Mouse (Mus musculus) midbrain, embryonic 12.5 days (tissue): ENCODE measurements at regions not wholly inside any gene's neighbourhood (a gene's known extent, or its start where the extent isn't known, plus 50 kb on each side); places are given as distances from the start of the nearest gene placed in this dataset.

Experiments used
- ATAC-seq: fragments of 200-750 bp; cut with Nextera tagmentation; 2 replicates; pipeline ENCODE4 v1.8.0; 2017; ENCODE audit warnings: low read depth, moderate TSS enrichment, moderate library complexity; ENCODE audit not compliant: low FRiP score
- H3K27ac ChIP-seq: fragments of 300-500 bp; sonication (generic); replicated peaks from 2 replicates; pipeline ENCODE4 v1.5.1; 2016; ENCODE audit warnings: mild to moderate bottlenecking
- H3K27me3 ChIP-seq: fragments of 300-500 bp; sonication (generic); 2 replicates; pipeline ENCODE4 v1.6.1; 2016; ENCODE audit warnings: mild to moderate bottlenecking
- H3K36me3 ChIP-seq: fragments of 300-500 bp; sonication (generic); 2 replicates; pipeline ENCODE4 v1.6.1; 2016
- H3K4me1 ChIP-seq: fragments of 300-500 bp; sonication (generic); 2 replicates; pipeline ENCODE4 v1.6.1; 2016
- H3K4me2 ChIP-seq: fragments of 300-500 bp; sonication (generic); replicated peaks from 2 replicates; pipeline ENCODE4 v1.6.1; 2016; ENCODE audit warnings: mild to moderate bottlenecking, moderate library complexity
- H3K4me3 ChIP-seq: fragments of 300-500 bp; sonication (generic); 2 replicates; pipeline ENCODE4 v1.5.1; 2016; ENCODE audit warnings: mild to moderate bottlenecking
- H3K9ac ChIP-seq: fragments of 300-500 bp; sonication (generic); replicated peaks from 2 replicates; pipeline ENCODE4 v1.6.1; 2016; ENCODE audit warnings: mild to moderate bottlenecking, moderate library complexity
- H3K9me3 ChIP-seq: fragments of 300-500 bp; sonication (generic); 2 replicates; pipeline ENCODE4 v1.6.1; 2016; ENCODE audit warnings: mild to moderate bottlenecking
- WGBS: fragments of 180-500 bp; shearing (Covaris S2); methylation state at CpG from one replicate; pipeline ENCODE4 v1.1.7; 2016; 5-methylcytosine and 5-hydroxymethylcytosine counted together

DNA sequence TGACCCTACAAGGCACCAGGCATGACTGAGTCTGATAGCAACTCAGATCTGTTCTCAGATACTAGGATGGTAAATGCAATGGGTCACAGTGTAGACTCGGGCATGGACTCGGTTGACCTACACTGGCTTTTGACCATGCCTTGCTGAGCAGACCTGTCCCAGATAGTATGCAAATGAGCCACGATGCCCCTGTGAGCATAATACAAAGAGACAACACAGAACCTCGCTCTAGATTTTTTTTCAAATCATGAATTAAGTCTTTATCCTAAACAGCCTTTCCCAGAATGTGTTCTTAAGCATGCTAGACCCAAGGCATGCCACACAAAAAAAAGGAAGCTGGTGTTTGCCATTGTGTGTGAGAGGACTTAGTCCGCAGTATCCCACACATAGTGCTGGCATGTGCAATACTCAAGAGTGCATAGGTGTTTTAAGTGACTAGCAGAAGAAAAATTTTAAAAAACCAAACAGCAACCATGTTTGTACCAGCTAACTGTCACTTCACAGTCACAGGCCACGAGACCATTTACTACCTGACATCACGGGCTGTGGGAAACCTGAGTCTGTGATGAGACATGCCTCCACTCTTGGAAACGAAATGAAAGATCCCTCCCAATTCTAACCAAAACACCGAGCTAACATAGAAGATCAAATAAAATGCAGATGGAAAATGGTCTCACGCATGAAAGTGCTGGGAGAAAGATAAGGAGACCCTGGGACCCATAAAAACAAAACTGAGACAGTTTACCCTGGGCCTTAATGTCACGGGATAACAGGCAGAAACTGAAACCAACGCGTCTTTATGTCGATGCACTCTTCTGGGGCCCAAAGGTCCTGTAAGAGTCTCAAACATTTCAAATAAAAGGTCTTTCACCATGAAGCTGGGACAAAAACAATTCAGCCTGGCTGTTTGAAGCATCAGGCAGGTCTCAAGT lies 95.2 kb downstream of the Fasl start:
- Histone ChIP-seq H3K27me3 (no peaks in the 10 kb centered on the region), H3K9me3 (no peaks in the 10 kb centered on the region), H3K4me1 (no peaks in the 10 kb centered on the region), H3K4me2 (no peak overlapping the region), H3K27ac (no peak overlapping the region), H3K9ac (no peak overlapping the region), H3K36me3 (no peaks in the 10 kb centered on the region), H3K4me3 (no peak overlapping the region)
- ATAC-seq: no peak
- 80% methylated on average over 14 of the region's 14 CpGs for WGBS

GRCm38 (mm10) chr1:161688946-161689345 lies 99.3 kb downstream of the Fasl start:
- no peak for ATAC-seq

GRCm38 (mm10) chr1:161687548-161687947 lies 100.7 kb downstream of the Fasl start:
- H3K4me3 ChIP-seq: no peak overlapping the region
- H3K27ac ChIP-seq: no peak overlapping the region
- H3K4me1 ChIP-seq: no peaks in the 10 kb centered on the region
- H3K9me3 ChIP-seq: no peaks in the 10 kb centered on the region
- no peaks in the 10 kb centered on the region for H3K36me3 ChIP-seq
- no peak overlapping the region for H3K9ac ChIP-seq
- peak; percentile 77 for ATAC-seq
- H3K27me3 ChIP-seq: no peaks in the 10 kb centered on the region
- WGBS: 21% methylated on average over 12 of the region's 12 CpGs
- 0 out of 2 replicates have a peak overlapping the region, but pooled peaks have one; percentile 10 for H3K4me2 ChIP-seq

More at GRCm38 (mm10) chr1:161688946-161689345, 99.3 kb downstream of the Fasl start:
- Histone ChIP-seq H3K4me3 (no peak overlapping the region), H3K27me3 (no peaks in the 10 kb centered on the region), H3K4me2 (no peak overlapping the region), H3K36me3 (no peaks in the 10 kb centered on the region), H3K9ac (no peak overlapping the region), H3K27ac (no peak overlapping the region), H3K9me3 (no peaks in the 10 kb centered on the region), H3K4me1 (no peaks in the 10 kb centered on the region)
- 27% methylated on average over 3 of the region's 3 CpGs for WGBS

DNA sequence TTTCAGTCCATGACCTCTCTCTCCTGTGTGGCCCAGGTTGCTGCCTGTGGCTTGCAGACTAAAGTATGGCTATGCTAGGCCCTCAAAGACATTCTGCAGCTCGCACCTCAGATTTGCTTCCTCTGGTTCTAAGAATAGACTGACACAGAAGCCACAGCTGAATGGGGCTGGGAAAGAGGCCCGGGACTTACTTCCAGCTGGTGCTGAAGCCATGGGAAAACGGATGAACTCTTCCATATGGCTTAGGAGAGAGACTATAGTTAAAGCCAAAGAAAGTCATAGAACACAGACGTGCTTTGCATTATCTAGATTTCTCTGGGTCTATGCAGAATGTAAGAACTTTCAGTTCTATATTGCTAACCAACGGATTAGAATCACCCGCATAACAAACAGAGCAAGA lies 107.7 kb downstream of the Fasl start:
- no peaks in the 10 kb centered on the region for H3K36me3 ChIP-seq
- 83% methylated on average over 6 of the region's 6 CpGs for WGBS
- ATAC-seq: no peak

DNA sequence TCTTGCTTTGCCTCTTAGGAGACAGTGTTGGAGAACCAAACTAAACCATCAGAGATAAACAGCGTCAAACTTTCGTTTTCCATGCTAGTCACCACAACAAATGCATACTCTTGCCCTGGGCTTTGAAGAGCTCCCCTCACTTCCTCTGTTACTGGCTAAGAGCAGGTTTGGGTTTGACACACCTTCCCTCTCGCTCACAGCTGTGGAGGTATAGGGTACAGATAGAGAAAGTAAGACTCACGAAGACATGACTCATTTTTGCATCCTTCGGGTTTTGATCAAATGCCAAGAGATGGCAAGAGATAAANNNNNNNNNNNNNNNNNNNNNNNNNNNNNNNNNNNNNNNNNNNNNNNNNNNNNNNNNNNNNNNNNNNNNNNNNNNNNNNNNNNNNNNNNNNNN lies 117.4 kb downstream of the Fasl start:
- Histone ChIP-seq H3K9ac (no peak overlapping the region), H3K36me3 (no peaks in the 10 kb centered on the region), H3K27me3 (no peaks in the 10 kb centered on the region), H3K4me3 (no peak overlapping the region), H3K27ac (no peak overlapping the region), H3K4me1 (no peaks in the 10 kb centered on the region), H3K9me3 (no peaks in the 10 kb centered on the region), H3K4me2 (no peak overlapping the region)
- 87% methylated on average over 5 of the region's 5 CpGs for WGBS
- no peak for ATAC-seq

More for the DNA sequence above, 107.7 kb downstream of the Fasl start:
- Histone ChIP-seq H3K9me3 (no peaks in the 10 kb centered on the region), H3K27me3 (no peaks in the 10 kb centered on the region), H3K27ac (no peak overlapping the region), H3K4me2 (no peak overlapping the region), H3K9ac (no peak overlapping the region), H3K4me1 (no peaks in the 10 kb centered on the region), H3K4me3 (no peak overlapping the region)

- no peaks in the 10 kb centered on the region for H3K4me1 ChIP-seq
- no peak overlapping the region for H3K27ac ChIP-seq
- H3K9ac ChIP-seq: no peak overlapping the region
- no peaks in the 10 kb centered on the region for H3K27me3 ChIP-seq
- H3K4me2 ChIP-seq: no peak overlapping the region
- H3K9me3 ChIP-seq: no peaks in the 10 kb centered on the region
- WGBS: 74% methylated on average over 3 of the region's 3 CpGs
- H3K36me3 ChIP-seq: no peaks in the 10 kb centered on the region
- H3K4me3 ChIP-seq: no peak overlapping the region
- no peak for ATAC-seq
These were observed 124.0 kb downstream of the Fasl start for GRCm38 (mm10) chr1:161664321-161664720.

GRCm38 (mm10) chr1:161663351-161663750 lies 124.9 kb downstream of the Fasl start:
- Histone ChIP-seq H3K9me3 (no peaks in the 10 kb centered on the region), H3K36me3 (no peaks in the 10 kb centered on the region), H3K4me3 (no peak overlapping the region), H3K4me2 (no peak overlapping the region), H3K4me1 (no peaks in the 10 kb centered on the region), H3K9ac (no peak overlapping the region), H3K27ac (no peak overlapping the region), H3K27me3 (no peaks in the 10 kb centered on the region)
- WGBS: 68% methylated on average over 1 of the region's 1 CpGs
- no peak for ATAC-seq

DNA sequence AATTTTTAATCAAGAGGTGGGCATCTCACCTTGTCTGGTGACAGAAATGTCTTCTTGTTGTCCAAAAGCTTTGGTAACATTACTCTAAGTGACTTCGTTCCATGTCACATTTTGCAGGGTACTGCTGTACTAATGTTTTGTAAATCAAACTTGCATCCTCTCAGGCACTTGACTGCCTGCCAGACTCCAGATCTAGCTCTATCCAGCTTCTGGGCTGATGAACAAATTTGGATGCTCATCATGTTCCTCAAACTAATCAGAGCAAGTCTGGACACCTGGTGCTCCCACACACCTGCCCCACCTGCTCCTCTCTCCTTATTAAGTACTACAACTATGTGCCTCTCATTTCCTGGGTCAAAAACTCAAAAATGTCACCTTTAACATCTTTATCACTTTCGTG lies 126.1 kb downstream of the Fasl start:
- H3K36me3 ChIP-seq: no peaks in the 10 kb centered on the region
- H3K27ac ChIP-seq: no peak overlapping the region
- no peaks in the 10 kb centered on the region for H3K27me3 ChIP-seq
- H3K4me1 ChIP-seq: no peaks in the 10 kb centered on the region
- H3K9ac ChIP-seq: no peak overlapping the region
- ATAC-seq: no peak
- WGBS: 87% methylated on average over 2 of the region's 2 CpGs
- no peak overlapping the region for H3K4me3 ChIP-seq
- H3K4me2 ChIP-seq: no peak overlapping the region
- no peaks in the 10 kb centered on the region for H3K9me3 ChIP-seq

DNA sequence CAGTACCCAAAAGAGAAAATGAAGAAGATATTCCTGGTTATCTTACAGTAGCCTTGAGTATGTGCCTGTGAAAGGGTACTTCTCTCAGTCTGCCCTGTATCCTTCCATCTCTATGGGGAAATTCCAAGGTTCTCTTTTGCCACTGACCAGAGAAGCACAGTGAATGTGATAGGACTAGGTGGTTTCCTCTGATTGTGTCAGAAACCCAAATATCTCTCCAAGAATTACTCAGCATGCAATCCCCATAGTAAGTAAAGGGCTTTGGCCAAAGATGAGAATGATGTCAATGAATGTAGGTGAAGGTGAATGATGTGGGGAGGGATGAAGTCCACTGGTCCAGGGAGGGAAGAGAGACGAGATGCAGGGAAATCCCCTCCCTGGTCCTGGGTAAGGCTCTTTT lies 130.8 kb downstream of the Fasl start:
- H3K4me1 ChIP-seq: no peaks in the 10 kb centered on the region
- no peak overlapping the region for H3K4me2 ChIP-seq
- H3K36me3 ChIP-seq: no peaks in the 10 kb centered on the region
- H3K4me3 ChIP-seq: no peak overlapping the region
- H3K9ac ChIP-seq: no peak overlapping the region
- no peaks in the 10 kb centered on the region for H3K27me3 ChIP-seq
- WGBS: 92% methylated on average over 1 of the region's 1 CpGs
- ATAC-seq: no peak
- H3K27ac ChIP-seq: no peak overlapping the region
- no peaks in the 10 kb centered on the region for H3K9me3 ChIP-seq

DNA sequence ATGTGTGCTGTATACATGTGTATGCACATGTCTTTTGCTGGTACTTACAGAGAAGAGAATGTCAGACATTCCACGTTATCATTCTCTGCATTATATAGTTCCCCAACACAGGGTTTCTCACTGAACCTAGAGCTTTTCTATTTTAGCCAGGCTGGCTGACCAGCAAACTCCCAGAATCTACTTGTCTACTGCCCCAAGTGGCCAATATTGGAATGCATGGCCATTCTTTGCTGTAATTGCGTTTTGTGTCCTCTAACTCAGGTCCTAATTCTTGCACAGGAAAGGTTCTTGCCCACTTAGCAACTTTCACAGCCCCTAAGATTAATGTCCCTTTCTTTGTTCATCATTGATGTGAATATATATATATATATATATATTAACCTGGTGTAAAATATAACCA lies 138.9 kb downstream of the Fasl start:
- Histone ChIP-seq H3K9me3 (no peaks in the 10 kb centered on the region), H3K27ac (no peak overlapping the region), H3K4me2 (no peak overlapping the region), H3K36me3 (no peaks in the 10 kb centered on the region), H3K4me1 (no peaks in the 10 kb centered on the region), H3K27me3 (no peaks in the 10 kb centered on the region), H3K4me3 (no peak overlapping the region), H3K9ac (no peak overlapping the region)
- no peak for ATAC-seq
- WGBS: 59% methylated on average over 2 of the region's 2 CpGs

DNA sequence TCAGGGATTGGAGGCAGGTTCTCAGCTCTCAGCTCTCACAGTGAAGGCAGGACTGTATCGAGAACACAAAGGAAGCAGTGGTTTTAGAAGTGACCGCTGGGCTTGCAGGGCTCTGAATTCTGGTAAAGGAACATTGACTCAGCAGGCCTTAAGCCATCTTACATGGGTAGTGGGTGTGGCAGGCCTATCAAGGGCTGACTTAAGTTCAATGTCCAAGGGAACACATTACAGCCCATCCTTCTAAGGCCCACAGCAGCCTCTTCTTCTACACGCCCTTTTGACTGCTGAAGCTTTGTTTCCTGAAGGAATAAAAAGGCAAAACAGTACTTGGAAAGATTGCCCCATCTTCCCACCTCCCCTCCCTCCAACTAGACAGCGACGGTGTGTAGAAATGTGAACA lies 137.6 kb downstream of the Tnfsf18 start:
- WGBS: 86% methylated on average over 5 of the region's 5 CpGs
- no peak overlapping the region for H3K27ac ChIP-seq
- H3K4me2 ChIP-seq: no peak overlapping the region

GRCm38 (mm10) chr1:161621291-161621690 lies 126.8 kb downstream of the Tnfsf18 start:
- H3K9ac ChIP-seq: no peak overlapping the region
- H3K4me3 ChIP-seq: no peak overlapping the region
- no peak overlapping the region for H3K4me2 ChIP-seq
- H3K27me3 ChIP-seq: no peaks in the 10 kb centered on the region
- H3K9me3 ChIP-seq: no peaks in the 10 kb centered on the region
- ATAC-seq: no peak
- H3K36me3 ChIP-seq: no peaks in the 10 kb centered on the region
- no peak overlapping the region for H3K27ac ChIP-seq
- WGBS: 87% methylated on average over 6 of the region's 6 CpGs
- no peaks in the 10 kb centered on the region for H3K4me1 ChIP-seq

More for the DNA sequence above, 137.6 kb downstream of the Tnfsf18 start:
- no peak for ATAC-seq
- Histone ChIP-seq H3K27me3 (no peaks in the 10 kb centered on the region), H3K9me3 (no peaks in the 10 kb centered on the region), H3K4me3 (no peak overlapping the region), H3K9ac (no peak overlapping the region), H3K36me3 (no peaks in the 10 kb centered on the region), H3K4me1 (no peaks in the 10 kb centered on the region)
